In genomic region chr13:81209815-81210214, GRCm38 (mm10) we compare ENCODE assay signal across 18 mouse cellular contexts.
A peak's percentile ranks its signal among the peaks of the same experiment; 100 is the strongest.
DNase-seq lines count a peak whose midpoint lies in the region; ATAC-seq and TF ChIP-seq lines count a peak whose summit lies in the region.
"Had no signal": no experiment of that assay in that cellular context is flagged by ENCODE, and none has a peak within 500 bp of the region (broad histone marks: within the 10 kb centered on the region; RNA-seq: fewer than 3 reads in every experiment).

No protein-coding gene starts in this region.

- peak; percentile 53 for TF ChIP-seq RAD21 in CH12.LX (IDR thresholded peaks at IDR 0.05; ENCODE audit: low read depth, low read length)

- no peak for TF ChIP-seq POLR2A in CH12.LX (IDR thresholded peaks at IDR 0.05; ENCODE audit: low read depth, low read length)
- no peak for TF ChIP-seq POLR2A in cerebellum, adult 2 months (IDR thresholded peaks at IDR 0.05; ENCODE audit: borderline replicate concordance, insufficient read depth, low read length)

- WGBS in hindbrain, postnatal 0 days = 73% methylated on average over 3 of the region's 3 CpGs
- 88% methylated on average over 3 of the region's 3 CpGs for WGBS in hindbrain, embryonic 10.5 days
- WGBS in cerebellum, adult 2 months = 82% methylated on average over 3 of the region's 3 CpGs

- dilution Hi-C loops in CH12.LX (cut with MboI; ENCODE audit: extremely low pct_ligation_motif_present, extremely low pct_unique_long_range_greater_than_20kb, low sequenced_read_pairs) = no loop called here

- no peak overlapping the region for H3K27ac ChIP-seq in hindbrain, postnatal 0 days
- no peak overlapping the region for H3K27ac ChIP-seq in hindbrain, embryonic 10.5 days
- no peak overlapping the region for H3K27ac ChIP-seq in CH12.LX (ENCODE audit: insufficient read depth, low read depth)
- H3K27ac ChIP-seq in cerebellum, adult 2 months (ENCODE audit: insufficient read depth, low read length) = no peak overlapping the region
- H3K27ac ChIP-seq: embryonic facial prominence, embryonic 12.5 days; forebrain, embryonic 15.5 days; heart, embryonic 10.5 days; hindbrain, embryonic 13.5 days had no signal

- H3K4me2 ChIP-seq in hindbrain, postnatal 0 days (ENCODE audit: low read depth, low read length) = no peak overlapping the region
- no peak overlapping the region for H3K4me2 ChIP-seq in CH12.LX (ENCODE audit: insufficient read depth, low read depth, poor library complexity, severe bottlenecking)
- H3K4me2 ChIP-seq: embryonic facial prominence, embryonic 12.5 days; forebrain, embryonic 15.5 days; hindbrain, embryonic 13.5 days had no signal

- in situ Hi-C loops in CH12.LX (cut with MboI; ENCODE audit: low pct_ligation_motif_present, low pct_unique_long_range_greater_than_20kb, low sequenced_read_pairs) = no loop called here

- no peak for TF ChIP-seq EP300 in CH12.LX (IDR thresholded peaks at IDR 0.05; ENCODE audit: low read length)

- no peak overlapping the region for H3K9ac ChIP-seq in hindbrain, postnatal 0 days (replicated peaks; ENCODE audit: low read length)
- no peak overlapping the region for H3K9ac ChIP-seq in CH12.LX (ENCODE audit: insufficient read depth, low read depth)
- H3K9ac ChIP-seq: embryonic facial prominence, embryonic 12.5 days; forebrain, embryonic 15.5 days; hindbrain, embryonic 13.5 days had no signal

- TF ChIP-seq CTCF in hindbrain, postnatal 0 days (IDR thresholded peaks at IDR 0.05; ENCODE audit: low read depth) = 0 out of 2 replicates have a peak, but pooled peaks have one; percentile 2
- peak in 1 of 2 experiments; percentile 50; a peak in 2 of 4 replicates for TF ChIP-seq CTCF in CH12.LX (conservative IDR thresholded peaks at IDR 0.05 in 1 of 2, IDR thresholded peaks at IDR 0.05 in 1 of 2; ENCODE audit: low read depth in 2 of 2, low read length in 2 of 2)
- no peak for TF ChIP-seq CTCF in cerebellum, adult 2 months (IDR thresholded peaks at IDR 0.05; ENCODE audit: borderline replicate concordance, insufficient read depth, low read depth, low read length)

- H3K27me3 ChIP-seq in hindbrain, postnatal 0 days (ENCODE audit: insufficient read depth, low read length) = no peaks in the 10 kb centered on the region
- no peaks in the 10 kb centered on the region for H3K27me3 ChIP-seq in hindbrain, embryonic 10.5 days (ENCODE audit: insufficient read depth, poor library complexity, severe bottlenecking)
- no peaks in the 10 kb centered on the region for H3K27me3 ChIP-seq in CH12.LX (replicated peaks)
- no peaks in the 10 kb centered on the region for H3K27me3 ChIP-seq in cerebellum, adult 2 months (ENCODE audit: control insufficient read depth, insufficient read depth, low read length)
- H3K27me3 ChIP-seq: embryonic facial prominence, embryonic 12.5 days; forebrain, embryonic 15.5 days; hindbrain, embryonic 13.5 days had no signal

- no peaks in the 10 kb centered on the region for H3K9me3 ChIP-seq in hindbrain, postnatal 0 days (ENCODE audit: low read length)
- H3K9me3 ChIP-seq in hindbrain, embryonic 10.5 days = peaks cover 9% of the 10 kb centered on the region; the same call in 1 of the 2 replicates
- no peaks in the 10 kb centered on the region for H3K9me3 ChIP-seq in CH12.LX (replicated peaks; ENCODE audit: low read length)
- H3K9me3 ChIP-seq: embryonic facial prominence, embryonic 12.5 days; heart, embryonic 10.5 days; hindbrain, embryonic 13.5 days had no signal

- no peak for ATAC-seq in hindbrain, postnatal 0 days
- ATAC-seq in monocyte, adult 5-6 weeks (replicated peaks; ENCODE audit: insufficient number of reproducible peaks, low FRiP score, low TSS enrichment, poor library complexity, severe bottlenecking) = no peak
- ATAC-seq: activated CD4-positive, CD25-positive, alpha-beta regulatory T cell, adult 4 months; forebrain, embryonic 15.5 days had no signal

- no peak overlapping the region for H3K4me3 ChIP-seq in hindbrain, postnatal 0 days (ENCODE audit: low read length)
- no peak overlapping the region for H3K4me3 ChIP-seq in hindbrain, embryonic 10.5 days
- no peak overlapping the region for H3K4me3 ChIP-seq in CH12.LX (replicated peaks in 1 of 3; ENCODE audit: low read depth in 2 of 3, low read length in 2 of 3, poor library complexity in 1 of 3)
- no peak overlapping the region for H3K4me3 ChIP-seq in cerebellum, adult 2 months (replicated peaks; ENCODE audit: insufficient read depth, low read depth, low read length)
- H3K4me3 ChIP-seq: embryonic facial prominence, embryonic 12.5 days; forebrain, embryonic 15.5 days; heart, embryonic 10.5 days; hindbrain, embryonic 13.5 days had no signal

- no peaks in the 10 kb centered on the region for H3K79me2 ChIP-seq in CH12.LX (replicated peaks; ENCODE audit: control insufficient read depth, extremely low read depth, insufficient read depth, poor library complexity, severe bottlenecking)

- H3K4me1 ChIP-seq in hindbrain, postnatal 0 days (ENCODE audit: insufficient read depth, low read length) = no peaks in the 10 kb centered on the region
- no peaks in the 10 kb centered on the region for H3K4me1 ChIP-seq in hindbrain, embryonic 10.5 days (replicated peaks)
- 0 out of 4 replicates have a peak, but pooled peaks cover 0 to 3% of the 10 kb centered on the region in 2 experiments for H3K4me1 ChIP-seq in CH12.LX (ENCODE audit: control insufficient read depth in 1 of 2, insufficient read depth in 2 of 2)
- H3K4me1 ChIP-seq in cerebellum, adult 2 months (ENCODE audit: control insufficient read depth, insufficient read depth, low read length) = no peaks in the 10 kb centered on the region
- H3K4me1 ChIP-seq: embryonic facial prominence, embryonic 12.5 days; forebrain, embryonic 15.5 days; heart, embryonic 10.5 days; hindbrain, embryonic 13.5 days had no signal

- DNase-seq in hindbrain, postnatal 0 days (ENCODE audit: low spot score) = no peak
- DNase-seq in hindbrain, embryonic 10.5 days (ENCODE audit: low spot score) = no peak
- DNase-seq in 3T3-L1 (ENCODE audit: low read depth, low spot score) (peak; percentile 33), CH12.LX (ENCODE audit: extremely low read depth) (no peak)
- DNase-seq in naive thymus-derived CD4-positive, alpha-beta T cell, adult 2 months (ENCODE audit: low read depth) = peak; percentile 11
- DNase-seq in cerebellum, adult 2 months = no peak
- DNase-seq: adrenal gland, postnatal 14 days; cerebellum, adult 18-20 months; cerebellum, postnatal 25 days; heart, adult 18-20 months; heart, postnatal 10 days; heart, postnatal 4 days had no signal

- no peaks in the 10 kb centered on the region for H3K36me3 ChIP-seq in hindbrain, postnatal 0 days (ENCODE audit: insufficient read depth, low read length)
- H3K36me3 ChIP-seq in hindbrain, embryonic 10.5 days = peaks cover 3% of the 10 kb centered on the region; the same call in 1 of the 2 replicates
- no peaks in the 10 kb centered on the region for H3K36me3 ChIP-seq in CH12.LX (replicated peaks in 1 of 2; ENCODE audit: control insufficient read depth in 1 of 2, insufficient read depth in 1 of 2, low read length in 1 of 2)
- H3K36me3 ChIP-seq: embryonic facial prominence, embryonic 12.5 days; forebrain, embryonic 15.5 days; heart, embryonic 10.5 days; hindbrain, embryonic 13.5 days had no signal

TF ChIP-seq in CH12.LX, 34 proteins besides CTCF, POLR2A, EP300 and RAD21:
- TF ChIP-seq NRF1 (IDR thresholded peaks at IDR 0.05; ENCODE audit: low read depth, low read length) (no peak), MEF2A (IDR thresholded peaks at IDR 0.05; ENCODE audit: borderline replicate concordance, low read depth, low read length) (no peak), SMC3 (IDR thresholded peaks at IDR 0.05; ENCODE audit: low read depth, low read length) (peak; percentile 43)

Comparison
In these comparisons a context has a peak if more than half of its experiments do, and no peak if none do; other contexts are left out.
1. DNase-seq: peak in 3T3-L1 (single experiment) and naive thymus-derived CD4-positive, alpha-beta T cell, adult 2 months (single experiment); none in hindbrain, postnatal 0 days (single experiment), hindbrain, embryonic 10.5 days (single experiment), CH12.LX (single experiment) and cerebellum, adult 2 months (0 of 2).